Mouse (Mus musculus): ENCODE measurements at regions not wholly inside any gene's neighbourhood (a gene's known extent, or its start where the extent isn't known, plus 50 kb on each side); places are given as distances from the start of the nearest gene placed in this dataset.

GRCm38 (mm10) chr10:66937116-66937515, 158.8 kb upstream of the Jmjd1c start:
- Histone ChIP-seq H3K4me3 (ENCODE audit: low read depth, low read length) (no peak overlapping the region), H3K4me1 (ENCODE audit: control insufficient read depth, insufficient read depth, low read length) (no peaks in the 10 kb centered on the region), H3K27ac (replicated peaks; ENCODE audit: low read depth, low read length) (no peak overlapping the region), H3K9ac (ENCODE audit: low read length) (no peak overlapping the region), H3K27me3 (ENCODE audit: control insufficient read depth, insufficient read depth, low read length) (no peaks in the 10 kb centered on the region), H3K9me3 (ENCODE audit: control insufficient read depth, low read length) (no peaks in the 10 kb centered on the region), H3K36me3 (ENCODE audit: control insufficient read depth, insufficient read depth, low read length) (no peaks in the 10 kb centered on the region), H3K4me2 (ENCODE audit: low read depth, severe bottlenecking) (no peak overlapping the region)
- no peak for ATAC-seq (ENCODE audit: insufficient number of reproducible peaks, low FRiP score, low TSS enrichment, low read depth)
- DNase-seq (ENCODE audit: low spot score), result no peak
- 89% methylated on average over 13 of the region's 13 CpGs for WGBS

- no peaks in the 10 kb centered on the region for H3K9me3 ChIP-seq (ENCODE audit: control insufficient read depth, low read length)
- no peak overlapping the region for H3K4me2 ChIP-seq (ENCODE audit: low read depth, severe bottlenecking)
- H3K4me1 ChIP-seq (ENCODE audit: control insufficient read depth, insufficient read depth, low read length), result no peaks in the 10 kb centered on the region
- H3K27ac ChIP-seq (replicated peaks; ENCODE audit: low read depth, low read length), result no peak overlapping the region
- ATAC-seq (ENCODE audit: insufficient number of reproducible peaks, low FRiP score, low TSS enrichment, low read depth) (no peak), DNase-seq (ENCODE audit: low spot score) (no peak)
- H3K36me3 ChIP-seq (ENCODE audit: control insufficient read depth, insufficient read depth, low read length), result no peaks in the 10 kb centered on the region
- 92% methylated on average over 6 of the region's 6 CpGs for WGBS
- no peak overlapping the region for H3K9ac ChIP-seq (ENCODE audit: low read length)
- no peak overlapping the region for H3K4me3 ChIP-seq (ENCODE audit: low read depth, low read length)
- H3K27me3 ChIP-seq (ENCODE audit: control insufficient read depth, insufficient read depth, low read length), result no peaks in the 10 kb centered on the region
These were observed 155.6 kb upstream of the Jmjd1c start for GRCm38 (mm10) chr10:66940368-66940767.

GRCm38 (mm10) chr10:66940922-66941321, 155.0 kb upstream of the Jmjd1c start:
- DNase-seq (ENCODE audit: low spot score) (no peak), ATAC-seq (ENCODE audit: insufficient number of reproducible peaks, low FRiP score, low TSS enrichment, low read depth) (no peak)
- no peak overlapping the region for H3K4me2 ChIP-seq (ENCODE audit: low read depth, severe bottlenecking)
- no peaks in the 10 kb centered on the region for H3K27me3 ChIP-seq (ENCODE audit: control insufficient read depth, insufficient read depth, low read length)
- 82% methylated on average over 5 of the region's 5 CpGs for WGBS
- H3K9me3 ChIP-seq (ENCODE audit: control insufficient read depth, low read length), result no peaks in the 10 kb centered on the region
- no peak overlapping the region for H3K4me3 ChIP-seq (ENCODE audit: low read depth, low read length)
- no peaks in the 10 kb centered on the region for H3K36me3 ChIP-seq (ENCODE audit: control insufficient read depth, insufficient read depth, low read length)
- no peak overlapping the region for H3K27ac ChIP-seq (replicated peaks; ENCODE audit: low read depth, low read length)
- no peak overlapping the region for H3K9ac ChIP-seq (ENCODE audit: low read length)
- H3K4me1 ChIP-seq (ENCODE audit: control insufficient read depth, insufficient read depth, low read length), result no peaks in the 10 kb centered on the region

- Histone ChIP-seq H3K4me1 (ENCODE audit: control insufficient read depth, insufficient read depth, low read length) (no peaks in the 10 kb centered on the region), H3K4me3 (ENCODE audit: low read depth, low read length) (no peak overlapping the region)
- 92% methylated on average over 3 of the region's 3 CpGs for WGBS
These were observed 154.0 kb upstream of the Jmjd1c start for GRCm38 (mm10) chr10:66941974-66942373.

GRCm38 (mm10) chr10:66943875-66944274, 152.1 kb upstream of the Jmjd1c start:
- ATAC-seq (ENCODE audit: insufficient number of reproducible peaks, low FRiP score, low TSS enrichment, low read depth) (no peak), DNase-seq (ENCODE audit: low spot score) (no peak)
- 75% methylated on average over 5 of the region's 5 CpGs for WGBS
- no peaks in the 10 kb centered on the region for H3K36me3 ChIP-seq (ENCODE audit: control insufficient read depth, insufficient read depth, low read length)
- H3K4me3 ChIP-seq (ENCODE audit: low read depth, low read length), result no peak overlapping the region
- H3K9me3 ChIP-seq (ENCODE audit: control insufficient read depth, low read length), result no peaks in the 10 kb centered on the region
- no peak overlapping the region for H3K9ac ChIP-seq (ENCODE audit: low read length)
- no peaks in the 10 kb centered on the region for H3K4me1 ChIP-seq (ENCODE audit: control insufficient read depth, insufficient read depth, low read length)
- H3K4me2 ChIP-seq (ENCODE audit: low read depth, severe bottlenecking), result no peak overlapping the region
- no peak overlapping the region for H3K27ac ChIP-seq (replicated peaks; ENCODE audit: low read depth, low read length)
- no peaks in the 10 kb centered on the region for H3K27me3 ChIP-seq (ENCODE audit: control insufficient read depth, insufficient read depth, low read length)

More at GRCm38 (mm10) chr10:66941974-66942373, 154.0 kb upstream of the Jmjd1c start:
- ATAC-seq (ENCODE audit: insufficient number of reproducible peaks, low FRiP score, low TSS enrichment, low read depth), result no peak
- Histone ChIP-seq H3K36me3 (ENCODE audit: control insufficient read depth, insufficient read depth, low read length) (no peaks in the 10 kb centered on the region), H3K27ac (replicated peaks; ENCODE audit: low read depth, low read length) (no peak overlapping the region), H3K9me3 (ENCODE audit: control insufficient read depth, low read length) (no peaks in the 10 kb centered on the region), H3K9ac (ENCODE audit: low read length) (no peak overlapping the region), H3K4me2 (ENCODE audit: low read depth, severe bottlenecking) (no peak overlapping the region), H3K27me3 (ENCODE audit: control insufficient read depth, insufficient read depth, low read length) (no peaks in the 10 kb centered on the region)
- DNase-seq (ENCODE audit: low spot score), result no peak

- Histone ChIP-seq H3K27me3 (ENCODE audit: control insufficient read depth, insufficient read depth, low read length) (no peaks in the 10 kb centered on the region), H3K36me3 (ENCODE audit: control insufficient read depth, insufficient read depth, low read length) (no peaks in the 10 kb centered on the region), H3K27ac (replicated peaks; ENCODE audit: low read depth, low read length) (no peak overlapping the region), H3K9me3 (ENCODE audit: control insufficient read depth, low read length) (no peaks in the 10 kb centered on the region), H3K9ac (ENCODE audit: low read length) (no peak overlapping the region), H3K4me2 (ENCODE audit: low read depth, severe bottlenecking) (no peak overlapping the region), H3K4me3 (ENCODE audit: low read depth, low read length) (no peak overlapping the region), H3K4me1 (ENCODE audit: control insufficient read depth, insufficient read depth, low read length) (no peaks in the 10 kb centered on the region)
- DNase-seq (ENCODE audit: low spot score) (no peak), ATAC-seq (ENCODE audit: insufficient number of reproducible peaks, low FRiP score, low TSS enrichment, low read depth) (no peak)
- 76% methylated on average over 2 of the region's 2 CpGs for WGBS
These were observed 149.8 kb upstream of the Jmjd1c start for GRCm38 (mm10) chr10:66946161-66946560.

GRCm38 (mm10) chr10:66948329-66948728, 147.6 kb upstream of the Jmjd1c start:
- no peaks in the 10 kb centered on the region for H3K27me3 ChIP-seq (ENCODE audit: control insufficient read depth, insufficient read depth, low read length)
- ATAC-seq (ENCODE audit: insufficient number of reproducible peaks, low FRiP score, low TSS enrichment, low read depth) (no peak), DNase-seq (ENCODE audit: low spot score) (no peak)
- no peaks in the 10 kb centered on the region for H3K36me3 ChIP-seq (ENCODE audit: control insufficient read depth, insufficient read depth, low read length)
- 98% methylated on average over 2 of the region's 2 CpGs for WGBS
- H3K27ac ChIP-seq (replicated peaks; ENCODE audit: low read depth, low read length), result no peak overlapping the region
- H3K4me3 ChIP-seq (ENCODE audit: low read depth, low read length), result no peak overlapping the region
- H3K9ac ChIP-seq (ENCODE audit: low read length), result no peak overlapping the region
- H3K4me1 ChIP-seq (ENCODE audit: control insufficient read depth, insufficient read depth, low read length), result no peaks in the 10 kb centered on the region
- H3K9me3 ChIP-seq (ENCODE audit: control insufficient read depth, low read length), result no peaks in the 10 kb centered on the region
- no peak overlapping the region for H3K4me2 ChIP-seq (ENCODE audit: low read depth, severe bottlenecking)

GRCm38 (mm10) chr10:66950441-66950840, 145.5 kb upstream of the Jmjd1c start:
- H3K4me2 ChIP-seq (ENCODE audit: low read depth, severe bottlenecking), result no peak overlapping the region
- 94% methylated on average over 4 of the region's 4 CpGs for WGBS
- H3K27ac ChIP-seq (replicated peaks; ENCODE audit: low read depth, low read length), result no peak overlapping the region
- no peaks in the 10 kb centered on the region for H3K27me3 ChIP-seq (ENCODE audit: control insufficient read depth, insufficient read depth, low read length)
- H3K9ac ChIP-seq (ENCODE audit: low read length), result no peak overlapping the region
- H3K36me3 ChIP-seq (ENCODE audit: control insufficient read depth, insufficient read depth, low read length), result no peaks in the 10 kb centered on the region
- no peaks in the 10 kb centered on the region for H3K4me1 ChIP-seq (ENCODE audit: control insufficient read depth, insufficient read depth, low read length)
- ATAC-seq (ENCODE audit: insufficient number of reproducible peaks, low FRiP score, low TSS enrichment, low read depth) (no peak), DNase-seq (ENCODE audit: low spot score) (no peak)
- no peaks in the 10 kb centered on the region for H3K9me3 ChIP-seq (ENCODE audit: control insufficient read depth, low read length)
- H3K4me3 ChIP-seq (ENCODE audit: low read depth, low read length), result no peak overlapping the region

- DNase-seq (ENCODE audit: low spot score), result no peak
- Histone ChIP-seq H3K9me3 (ENCODE audit: control insufficient read depth, low read length) (no peaks in the 10 kb centered on the region), H3K4me3 (ENCODE audit: low read depth, low read length) (no peak overlapping the region), H3K27ac (replicated peaks; ENCODE audit: low read depth, low read length) (no peak overlapping the region), H3K4me1 (ENCODE audit: control insufficient read depth, insufficient read depth, low read length) (no peaks in the 10 kb centered on the region), H3K27me3 (ENCODE audit: control insufficient read depth, insufficient read depth, low read length) (no peaks in the 10 kb centered on the region), H3K4me2 (ENCODE audit: low read depth, severe bottlenecking) (no peak overlapping the region), H3K36me3 (ENCODE audit: control insufficient read depth, insufficient read depth, low read length) (no peaks in the 10 kb centered on the region), H3K9ac (ENCODE audit: low read length) (no peak overlapping the region)
- no peak for ATAC-seq (ENCODE audit: insufficient number of reproducible peaks, low FRiP score, low TSS enrichment, low read depth)
- 86% methylated on average over 8 of the region's 8 CpGs for WGBS
These were observed 144.6 kb upstream of the Jmjd1c start for GRCm38 (mm10) chr10:66951231-66951822.
